Mouse (Mus musculus) limb, embryonic 14.5 days (tissue): ENCODE measurements around the gene Ash1l. TPM values are rescaled to one million over a fixed set of nuclear protein-coding genes. Genes with fewer than 3 reads are reported as not detected.

Experiments used
- ATAC-seq: fragments of 200-750 bp; cut with Nextera tagmentation; 2 replicates; pipeline ENCODE4 v1.8.0; 2017; ENCODE audit warnings: low read depth, moderate number of reproducible peaks, moderate TSS enrichment; ENCODE audit not compliant: low FRiP score
- DNase-seq: peaks from one replicate; pipeline ENCODE4 v3.0.0-alpha.2; 2015; ENCODE audit warnings: low spot score
- H3K27ac ChIP-seq: fragments of 300-500 bp; sonication (generic); replicated peaks from 2 replicates; pipeline ENCODE4 v1.5.1; 2014; ENCODE audit warnings: low read depth, mild to moderate bottlenecking, low read length, moderate library complexity, mixed read lengths
- H3K27me3 ChIP-seq: fragments of 300-500 bp; sonication (generic); 2 replicates; pipeline ENCODE4 v1.6.1; 2014; ENCODE audit warnings: low read length, mixed read lengths; ENCODE audit not compliant: control insufficient read depth, insufficient read depth
- H3K36me3 ChIP-seq: fragments of 300-500 bp; sonication (generic); 2 replicates; pipeline ENCODE4 v1.6.1; 2014; ENCODE audit warnings: mild to moderate bottlenecking, low read length, moderate library complexity, mixed read lengths; ENCODE audit not compliant: control insufficient read depth, insufficient read depth
- H3K4me1 ChIP-seq: fragments of 300-500 bp; sonication (generic); 2 replicates; pipeline ENCODE4 v1.6.1; 2014; ENCODE audit warnings: antibody characterized with exemption, low read length, mixed read lengths; ENCODE audit not compliant: control insufficient read depth, insufficient read depth
- H3K4me2 ChIP-seq: fragments of 300-500 bp; sonication (generic); replicated peaks from 2 replicates; pipeline ENCODE4 v1.6.1; 2014; ENCODE audit warnings: low read depth, mild to moderate bottlenecking, low read length, moderate library complexity; ENCODE audit not compliant: severe bottlenecking
- H3K4me3 ChIP-seq: fragments of 300-500 bp; sonication (generic); replicated peaks from 2 replicates; pipeline ENCODE4 v1.5.1; 2014; ENCODE audit warnings: low read length
- H3K9ac ChIP-seq: fragments of 300-500 bp; sonication (generic); 2 replicates; pipeline ENCODE4 v1.6.1; 2014; ENCODE audit warnings: mild to moderate bottlenecking, low read depth, low read length, moderate library complexity; ENCODE audit not compliant: severe bottlenecking
- H3K9me3 ChIP-seq: fragments of 300-500 bp; sonication (generic); 2 replicates; pipeline ENCODE4 v1.6.1; 2016; ENCODE audit warnings: low read length; ENCODE audit not compliant: control insufficient read depth
- POLR2A ChIP-seq: fragments of 200-500 bp; IDR thresholded peaks from 2 replicates; pipeline ENCODE4 v1.8.0; 2012; ENCODE audit warnings: inconsistent platforms, mild to moderate bottlenecking, moderate library complexity, borderline replicate concordance; ENCODE audit not compliant: insufficient read depth, insufficient read length; ENCODE audit errors: extremely low read depth
- WGBS: fragments of 180-500 bp; shearing (Covaris S2); extraction: QIAGEN DNeasy Blood & Tissue Kit; methylation state at CpG from one replicate; pipeline ENCODE4 v1.1.7; 2014; 5-methylcytosine and 5-hydroxymethylcytosine counted together
- polyA plus RNA-seq, 2 experiments: library from polyadenylated mRNA; depleted of rRNA in 1 of 2; stranded (reverse) in 1 of 2; unstranded in 1 of 2; fragments of >200 nt; fragmentation: Nextera tagmentation in 1 of 2; extraction: Ambion mirVana in 1 of 2; gene quantifications; 2 replicates each; pipeline versions ENCODE4 v1.2.1 to v1.2.3; 2012 to 2014

Gene Ash1l
- polyA plus RNA-seq, 2 experiments, result 21.1 to 21.5 TPM

DNA sequence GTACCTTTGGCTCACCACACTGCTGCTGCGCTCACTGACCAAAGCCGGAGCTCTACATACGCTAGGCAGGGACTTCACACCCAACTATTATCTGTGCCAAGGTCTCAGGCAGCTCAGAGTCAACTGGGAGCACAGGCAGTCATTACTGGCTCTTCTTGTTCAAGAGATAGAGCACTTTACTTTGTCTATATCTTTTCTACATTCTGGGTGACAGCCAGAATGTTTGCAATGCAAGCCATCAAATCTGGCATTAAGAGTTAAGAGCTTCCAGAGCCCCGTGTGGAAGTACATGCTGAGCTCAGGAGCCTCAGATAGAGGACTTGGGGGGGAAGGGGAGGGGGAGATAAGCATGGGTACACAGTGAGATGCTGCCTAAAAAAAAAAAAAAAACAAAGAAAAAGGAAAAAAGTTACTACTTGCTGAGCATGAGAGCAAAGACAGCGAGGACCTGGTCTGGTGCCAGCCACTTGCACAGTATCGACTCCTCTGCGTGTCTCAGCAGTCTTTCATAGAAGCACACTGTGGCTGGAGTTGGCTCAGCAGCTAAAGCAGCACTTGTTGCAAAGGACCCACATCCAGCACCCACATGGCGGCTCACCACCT is 26.3 kb upstream of the Ash1l start:
- no peak for TF ChIP-seq POLR2A
- ATAC-seq, result no peak
- 91% methylated on average over 8 of the region's 8 CpGs for WGBS
- Histone ChIP-seq H3K27ac (no peak overlapping the region), H3K36me3 (peaks cover 81% of the 10 kb centered on the region), H3K27me3 (no peaks in the 10 kb centered on the region), H3K4me3 (no peak overlapping the region), H3K9me3 (0 out of 2 replicates have a peak, but pooled peaks cover 5% of the 10 kb centered on the region), H3K4me2 (no peak overlapping the region), H3K9ac (no peak overlapping the region), H3K4me1 (no peaks in the 10 kb centered on the region)
- DNase-seq, result no peak

DNA sequence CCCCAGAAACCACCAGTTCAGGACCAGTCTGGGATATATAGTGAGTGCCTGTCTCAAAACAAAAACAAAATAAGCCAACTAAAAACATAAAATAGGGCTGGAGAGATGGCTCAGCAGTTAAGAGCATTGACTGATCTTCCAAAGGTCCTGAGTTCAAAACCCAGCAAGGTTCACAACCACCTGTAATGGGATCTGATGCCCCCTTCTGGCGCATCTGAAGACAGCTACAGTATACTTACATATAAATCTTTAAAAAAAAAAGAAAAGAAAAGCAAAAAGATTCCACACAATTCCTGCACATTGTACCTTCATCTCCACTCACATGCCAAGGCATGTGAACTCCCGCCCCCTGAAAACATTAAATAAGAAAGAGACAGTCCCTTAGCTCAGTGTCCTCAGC is 24.8 kb upstream of the Ash1l start:
- Histone ChIP-seq H3K27me3 (no peaks in the 10 kb centered on the region), H3K9me3 (0 out of 2 replicates have a peak, but pooled peaks cover 5% of the 10 kb centered on the region), H3K4me1 (no peaks in the 10 kb centered on the region), H3K4me2 (no peak overlapping the region), H3K9ac (no peak overlapping the region), H3K27ac (no peak overlapping the region), H3K36me3 (peaks cover 95% of the 10 kb centered on the region), H3K4me3 (no peak overlapping the region)
- no peak for TF ChIP-seq POLR2A
- WGBS, result 89% methylated on average over 2 of the region's 2 CpGs
- ATAC-seq (no peak), DNase-seq (no peak)

DNA sequence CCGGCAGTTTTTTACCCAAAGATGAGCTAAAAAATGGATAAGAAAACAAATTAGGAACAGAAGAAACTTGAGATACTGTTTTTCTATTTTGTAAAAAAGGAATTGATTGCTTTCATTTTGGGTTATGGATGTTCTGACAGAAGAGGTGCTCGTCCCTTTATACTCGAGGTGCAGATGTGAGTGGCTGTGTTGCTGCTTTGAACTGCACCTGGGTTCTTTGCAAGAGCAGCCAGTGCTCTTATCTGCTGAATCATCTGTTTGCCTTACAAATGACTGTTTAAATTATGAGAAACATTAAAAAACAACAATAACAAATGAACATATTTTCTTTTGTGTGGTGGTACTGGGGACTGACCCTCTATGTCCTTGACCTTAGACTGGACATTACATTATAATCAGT is 20.9 kb upstream of the Ash1l start:
- Histone ChIP-seq H3K9me3 (no peaks in the 10 kb centered on the region), H3K4me1 (no peaks in the 10 kb centered on the region), H3K9ac (no peak overlapping the region), H3K36me3 (peaks cover 94% of the 10 kb centered on the region), H3K4me3 (no peak overlapping the region), H3K4me2 (no peak overlapping the region), H3K27ac (no peak overlapping the region), H3K27me3 (no peaks in the 10 kb centered on the region)
- ATAC-seq (no peak), DNase-seq (no peak)
- WGBS, result 85% methylated on average over 3 of the region's 3 CpGs
- TF ChIP-seq POLR2A, result no peak

DNA sequence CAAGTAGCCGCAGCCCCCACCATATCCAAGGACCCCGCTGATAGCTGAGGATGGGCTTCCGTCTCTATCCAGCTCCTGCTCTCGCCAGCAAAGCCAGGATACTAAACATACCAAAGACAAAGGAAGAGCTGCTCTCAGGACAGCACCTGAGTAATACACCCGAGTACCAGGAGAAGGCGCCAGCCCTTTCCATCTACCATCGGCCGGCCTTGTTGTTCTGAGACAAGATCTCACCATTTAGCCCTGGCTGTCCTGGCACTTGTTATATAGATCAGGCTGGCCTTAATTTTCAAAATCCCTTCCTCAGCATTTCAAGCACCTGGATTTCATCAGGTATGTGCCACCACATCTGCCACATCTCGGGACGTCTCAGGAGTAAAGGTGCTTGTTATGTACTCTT is 11.4 kb upstream of the Ash1l start:
- WGBS, result 88% methylated on average over 10 of the region's 10 CpGs
- no peaks in the 10 kb centered on the region for H3K27me3 ChIP-seq

DNA sequence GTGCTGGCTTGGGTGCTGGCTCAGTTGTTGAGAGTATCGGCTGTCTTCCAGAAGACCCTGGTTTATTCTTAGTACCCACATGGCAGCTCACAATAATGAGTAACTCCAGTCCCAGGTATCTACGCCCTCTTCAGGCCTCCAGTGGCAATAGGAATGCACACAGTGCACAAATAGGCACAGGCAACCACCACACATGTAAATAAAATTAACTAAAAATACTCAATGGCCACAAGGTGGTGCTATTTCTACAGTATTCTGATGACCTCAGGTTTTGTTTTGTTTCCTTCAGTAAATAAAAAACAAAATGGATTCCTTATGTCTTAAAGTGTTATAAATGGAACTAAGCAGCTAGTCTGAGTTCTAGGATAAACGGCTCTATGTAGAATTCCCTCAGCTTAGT is 10.7 kb upstream of the Ash1l start:
- TF ChIP-seq POLR2A, result no peak
- H3K4me3 ChIP-seq, result no peak overlapping the region
- no peak overlapping the region for H3K9ac ChIP-seq
- H3K36me3 ChIP-seq, result peaks cover 68% of the 10 kb centered on the region
- no peaks in the 10 kb centered on the region for H3K27me3 ChIP-seq
- no peak overlapping the region for H3K4me2 ChIP-seq
- ATAC-seq (no peak; the same call in 1 of the 2 replicates), DNase-seq (peak; percentile 84)
- H3K27ac ChIP-seq, result no peak overlapping the region
- 69% methylated on average over 3 of the region's 3 CpGs for WGBS
- H3K4me1 ChIP-seq, result no peaks in the 10 kb centered on the region
- H3K9me3 ChIP-seq, result no peaks in the 10 kb centered on the region

More for the DNA sequence above, 11.4 kb upstream of the Ash1l start:
- Histone ChIP-seq H3K4me2 (no peak overlapping the region), H3K27ac (no peak overlapping the region), H3K9ac (no peak overlapping the region), H3K4me1 (no peaks in the 10 kb centered on the region), H3K9me3 (no peaks in the 10 kb centered on the region), H3K36me3 (peaks cover 74% of the 10 kb centered on the region), H3K4me3 (no peak overlapping the region)
- TF ChIP-seq POLR2A, result no peak
- DNase-seq (no peak), ATAC-seq (no peak)
